Mouse (Mus musculus) mouse trophoblast stem cell (cell line): ENCODE data around the gene Cd5.

Experiments used
- in situ Hi-C, 2 experiments: fragments of 300-500 bp; cut with MseI, MboI; formaldehyde crosslinking; loops; 2 replicates in 1 of 2; 3 replicates in 1 of 2; pipeline ENCODE4 v1.15.1; 2025

Cd5 gene

DNA sequence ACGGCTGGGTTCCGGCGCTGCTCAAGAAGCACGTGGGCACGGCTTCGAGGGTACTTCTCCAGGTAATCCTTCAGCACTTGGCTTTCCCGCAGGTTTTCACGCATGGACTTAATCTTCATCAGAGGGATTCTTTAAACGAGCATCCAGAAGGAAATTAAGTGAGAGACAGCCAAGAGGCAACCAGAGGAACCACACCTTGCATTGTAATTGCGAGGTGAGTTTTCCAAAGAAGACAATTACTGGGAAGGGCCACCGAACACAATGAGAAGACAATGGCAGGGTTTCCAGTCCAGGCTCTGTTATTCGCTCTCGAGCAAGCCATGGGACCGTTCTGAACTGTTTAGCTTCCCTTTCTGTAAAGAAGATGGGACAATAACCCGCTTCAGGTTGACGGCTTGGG lies 62.1 kb downstream of the Cd5 start:
- in situ Hi-C loops: no loop called here

DNA sequence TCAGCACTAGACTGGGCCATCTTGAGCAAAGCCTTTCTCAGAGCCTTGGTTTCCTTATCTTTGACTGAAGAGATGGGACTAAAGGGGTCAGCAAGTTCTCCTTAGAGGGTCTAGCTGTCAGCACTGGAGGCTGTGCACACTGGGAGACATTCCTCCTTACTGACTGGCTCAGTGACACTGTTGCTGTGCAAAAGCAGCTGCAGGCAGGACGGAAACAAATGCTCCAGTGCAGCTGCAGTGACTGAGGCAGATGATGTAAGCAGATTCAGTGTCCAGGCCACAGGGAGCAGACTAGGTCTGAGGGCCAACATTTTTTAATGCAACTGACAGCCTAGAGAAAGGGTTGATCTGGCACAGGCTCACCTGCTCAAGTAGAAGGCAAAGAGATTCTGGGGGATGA lies 65.5 kb downstream of the Cd5 start:
- in situ Hi-C loops: loop anchor here in 1 of 2 experiments (5.0 kb wide), 1 partner anchor 44 kb away; no protein-coding TSS in a partner anchor

DNA sequence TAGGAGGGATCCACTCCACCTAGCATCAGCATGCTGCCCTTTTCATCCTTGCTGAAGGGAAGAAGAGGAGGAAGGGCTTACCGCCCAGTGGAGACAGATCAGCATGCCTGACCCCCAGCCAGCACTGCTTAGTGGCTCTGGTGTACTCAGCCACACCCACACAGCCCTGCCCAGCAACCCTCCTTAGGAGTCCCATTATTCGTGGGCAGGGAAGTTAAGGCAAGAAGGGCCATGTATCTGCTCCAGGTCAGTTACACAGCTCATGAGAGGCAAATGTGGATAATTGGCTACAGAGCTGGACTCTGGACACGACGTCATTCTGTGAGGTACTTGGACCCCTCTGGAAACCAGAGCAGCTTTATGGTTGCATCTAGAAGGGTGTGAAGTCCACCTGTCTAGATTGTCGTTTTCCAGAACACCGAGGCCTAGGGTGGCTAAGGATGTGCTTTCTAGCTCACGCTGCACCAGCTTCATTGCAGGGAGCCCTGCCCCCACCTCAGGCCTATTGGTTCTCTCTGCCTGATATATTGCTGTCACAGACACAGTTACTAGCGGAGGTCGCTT lies 66.9 kb downstream of the Cd5 start:
- in situ Hi-C loops: loop anchor here in 1 of 2 experiments (5.0 kb wide), 1 partner anchor 45 kb away; no protein-coding TSS in a partner anchor

DNA sequence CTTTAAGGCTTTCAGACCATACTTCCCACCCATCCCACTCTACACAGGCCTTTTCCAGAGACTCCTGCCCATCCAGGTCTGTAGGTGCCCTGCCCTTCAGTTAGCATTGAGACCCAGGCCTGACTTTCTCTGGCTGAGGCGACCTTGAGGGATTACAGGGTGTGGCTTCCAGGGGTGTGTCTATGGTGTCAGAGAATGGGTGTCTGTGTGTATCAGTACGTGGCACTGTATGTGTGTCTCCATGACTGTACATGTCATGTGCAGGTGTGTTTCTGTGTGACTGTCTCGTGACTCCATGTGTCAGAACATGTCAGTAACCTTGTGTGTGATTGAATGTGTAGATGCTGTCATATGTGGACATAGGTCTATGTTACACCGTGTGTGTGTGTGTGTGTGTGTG lies 67.5 kb downstream of the Cd5 start:
- in situ Hi-C loops: loop anchor here in 1 of 2 experiments (5.0 kb wide), 1 partner anchor 46 kb away; no protein-coding TSS in a partner anchor
